Mouse (Mus musculus) ZHBTc4 (cell line): Measurements from ENCODE around the gene Sh3bgrl2.

Source experiments
- DNase-seq: peaks from one replicate; pipeline ENCODE4 v3.0.0-alpha.2; 2011; ENCODE audit warnings: low read depth, low spot score

Gene Sh3bgrl2

GRCm38 (mm10) chr9:83628669-83629612, 80.8 kb downstream of the Sh3bgrl2 start:
- DNase-seq = peak; percentile 46

GRCm38 (mm10) chr9:83630341-83630740, 82.2 kb downstream of the Sh3bgrl2 start:
- DNase-seq = no peak

- DNase-seq = no peak
Observed at GRCm38 (mm10) chr9:83631920-83632319, 83.8 kb downstream of the Sh3bgrl2 start.

GRCm38 (mm10) chr9:83634703-83635102, 86.6 kb downstream of the Sh3bgrl2 start:
- no peak for DNase-seq

- no peak for DNase-seq
Observed at GRCm38 (mm10) chr9:83635997-83636396, 87.9 kb downstream of the Sh3bgrl2 start.

GRCm38 (mm10) chr9:83643139-83643538, 95.0 kb downstream of the Sh3bgrl2 start:
- no peak for DNase-seq

DNA sequence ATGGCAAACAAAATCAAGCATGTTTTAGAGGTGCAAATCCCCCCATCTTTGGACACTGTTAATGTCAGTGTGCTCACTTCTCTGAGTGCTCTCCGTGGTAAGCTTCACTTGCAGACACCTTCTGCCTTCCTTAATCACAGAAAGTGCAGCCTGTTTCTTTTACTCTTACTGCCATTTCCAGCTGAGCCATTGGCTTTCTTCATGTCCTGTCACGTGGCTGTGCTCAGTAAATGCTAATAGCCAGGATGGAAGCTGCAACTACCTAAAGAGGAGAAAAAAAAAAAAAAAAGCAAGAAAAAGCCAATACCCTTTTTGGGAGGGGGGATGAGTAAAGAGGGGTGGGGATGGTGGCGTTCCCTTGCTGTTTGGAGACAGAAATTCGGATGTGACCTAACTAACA, 95.7 kb downstream of the Sh3bgrl2 start:
- DNase-seq = no peak

- no peak for DNase-seq
Observed at GRCm38 (mm10) chr9:83646215-83646614, 98.1 kb downstream of the Sh3bgrl2 start.

DNA sequence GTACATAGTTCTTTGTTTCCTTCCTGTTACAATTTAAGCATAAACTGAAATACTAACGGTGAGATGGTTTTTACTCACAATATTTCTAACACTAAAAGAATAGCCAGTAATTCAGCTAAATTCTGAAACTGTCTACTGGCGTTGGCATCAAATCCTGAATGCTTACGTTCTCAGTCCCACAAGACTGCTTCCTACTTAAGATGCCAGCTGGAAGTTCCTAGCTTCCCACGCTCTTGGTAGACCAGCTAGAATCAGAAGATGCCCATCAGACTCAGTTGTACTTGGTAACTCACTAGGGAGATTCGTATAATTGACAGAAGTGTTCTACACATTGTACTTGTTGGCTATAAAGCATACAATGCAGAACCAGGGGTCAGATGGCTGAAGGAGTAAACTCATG, 98.6 kb downstream of the Sh3bgrl2 start:
- DNase-seq = no peak

GRCm38 (mm10) chr9:83647919-83648705, 100.0 kb downstream of the Sh3bgrl2 start:
- DNase-seq = no peak

DNA sequence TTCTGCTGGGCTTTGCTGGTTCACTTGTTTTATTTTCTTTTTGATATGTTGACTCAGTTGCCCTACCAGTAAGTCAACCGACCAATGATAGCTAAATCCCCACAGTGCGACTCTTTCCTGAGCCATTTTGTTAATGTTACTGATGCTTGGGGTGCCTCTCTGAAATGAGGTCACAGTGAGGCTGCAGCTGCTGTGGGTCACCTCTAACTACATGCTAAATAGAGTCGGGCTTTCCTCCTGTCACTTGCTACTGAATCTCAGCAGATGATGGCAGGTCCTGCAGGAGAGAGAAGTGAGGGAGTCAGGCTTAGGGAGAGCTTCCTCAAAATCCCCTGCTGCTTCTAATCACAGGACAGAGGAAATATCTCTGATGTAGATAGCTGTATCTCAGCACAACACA, 100.6 kb downstream of the Sh3bgrl2 start:
- no peak for DNase-seq

DNA sequence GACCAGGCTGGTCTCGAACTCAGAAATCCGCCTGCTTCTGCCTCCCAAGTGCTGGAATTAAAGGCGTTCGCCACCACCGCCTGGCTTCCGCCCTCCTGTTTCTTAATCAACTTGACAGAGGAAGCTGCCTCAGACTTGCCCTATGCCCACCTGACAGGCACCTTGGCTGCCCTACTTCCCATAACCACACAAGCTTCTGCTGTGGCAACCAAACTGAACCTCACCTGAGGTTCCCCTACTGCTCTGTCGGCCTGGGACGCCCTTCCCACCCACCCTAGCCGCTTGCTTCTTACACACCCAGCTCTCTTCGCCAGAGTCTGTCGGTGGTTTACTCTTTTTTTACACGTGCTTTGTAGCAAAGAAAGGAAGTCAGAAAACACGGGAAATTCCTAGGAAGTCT, 103.9 kb downstream of the Sh3bgrl2 start:
- peak; percentile 55 for DNase-seq

DNA sequence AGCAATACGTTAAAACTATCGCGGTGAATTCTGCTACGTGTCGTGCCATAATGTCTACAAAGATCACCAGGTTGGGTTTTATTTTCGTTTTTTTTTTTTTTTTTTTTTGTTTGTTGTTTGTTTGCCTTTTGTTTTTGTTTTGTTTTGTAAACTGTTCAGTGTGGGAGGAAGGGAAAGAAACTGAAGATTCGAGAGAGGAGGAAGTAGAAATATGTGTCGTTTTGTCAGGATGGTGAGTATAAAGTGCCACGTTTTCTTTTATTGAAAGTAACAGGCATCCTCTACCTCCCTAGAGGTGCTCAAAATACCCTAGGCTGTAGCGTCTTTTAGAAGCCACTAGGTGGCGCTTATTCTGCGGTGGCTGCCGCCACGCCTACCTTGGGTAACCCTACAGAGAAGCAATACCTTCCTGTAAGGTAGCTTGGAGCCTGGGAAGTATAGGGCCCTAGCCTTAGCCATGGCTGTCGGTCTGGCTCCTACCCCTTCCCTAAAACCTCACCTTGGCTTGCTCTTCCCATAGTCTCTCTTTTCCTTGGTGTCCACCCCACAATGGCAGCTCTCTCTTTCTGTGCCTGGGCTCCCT, 104.6 kb downstream of the Sh3bgrl2 start:
- peak; percentile 81 for DNase-seq

DNA sequence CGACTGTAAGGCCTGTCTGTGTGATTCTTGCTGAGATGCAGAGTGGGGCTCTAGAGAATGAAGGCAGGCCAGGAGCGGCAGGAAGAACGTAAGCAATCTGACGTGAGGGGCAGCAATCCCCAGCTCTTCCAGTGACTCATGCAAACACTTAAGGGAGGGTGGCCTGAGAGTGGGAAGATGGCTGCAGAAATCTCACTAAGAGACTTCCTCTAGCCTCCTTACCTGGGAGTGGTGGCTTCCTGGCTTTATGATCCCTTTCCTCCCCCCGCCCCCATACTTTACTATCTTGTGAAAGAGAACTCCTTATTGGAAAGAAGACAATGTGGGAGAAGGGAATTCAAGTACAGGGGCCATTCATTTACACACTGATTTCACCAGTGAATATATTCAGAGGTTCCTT, 106.5 kb downstream of the Sh3bgrl2 start:
- no peak for DNase-seq

- no peak for DNase-seq
Observed at GRCm38 (mm10) chr9:83656960-83657651, 109.0 kb downstream of the Sh3bgrl2 start.

DNA sequence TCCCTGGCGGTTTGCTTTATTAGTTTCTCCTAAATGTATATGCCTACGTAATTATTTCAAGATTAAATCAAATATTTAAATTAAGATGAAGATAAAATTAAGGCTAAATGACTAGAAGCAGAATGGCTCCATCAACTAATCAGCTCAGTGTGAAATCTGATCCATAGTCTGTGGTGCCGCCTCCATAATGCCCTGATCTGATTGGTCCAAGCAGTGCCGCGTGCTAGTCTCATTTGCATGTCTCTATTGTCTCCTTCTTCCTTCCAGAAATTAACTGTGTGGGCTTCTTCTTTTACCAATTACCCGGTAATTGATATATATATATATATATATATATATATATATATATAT, 109.5 kb downstream of the Sh3bgrl2 start:
- DNase-seq = no peak

- DNase-seq = no peak
Observed at GRCm38 (mm10) chr9:83659081-83659480, 111.0 kb downstream of the Sh3bgrl2 start.

- no peak for DNase-seq
Observed at GRCm38 (mm10) chr9:83661811-83662210, 113.7 kb downstream of the Sh3bgrl2 start.

DNA sequence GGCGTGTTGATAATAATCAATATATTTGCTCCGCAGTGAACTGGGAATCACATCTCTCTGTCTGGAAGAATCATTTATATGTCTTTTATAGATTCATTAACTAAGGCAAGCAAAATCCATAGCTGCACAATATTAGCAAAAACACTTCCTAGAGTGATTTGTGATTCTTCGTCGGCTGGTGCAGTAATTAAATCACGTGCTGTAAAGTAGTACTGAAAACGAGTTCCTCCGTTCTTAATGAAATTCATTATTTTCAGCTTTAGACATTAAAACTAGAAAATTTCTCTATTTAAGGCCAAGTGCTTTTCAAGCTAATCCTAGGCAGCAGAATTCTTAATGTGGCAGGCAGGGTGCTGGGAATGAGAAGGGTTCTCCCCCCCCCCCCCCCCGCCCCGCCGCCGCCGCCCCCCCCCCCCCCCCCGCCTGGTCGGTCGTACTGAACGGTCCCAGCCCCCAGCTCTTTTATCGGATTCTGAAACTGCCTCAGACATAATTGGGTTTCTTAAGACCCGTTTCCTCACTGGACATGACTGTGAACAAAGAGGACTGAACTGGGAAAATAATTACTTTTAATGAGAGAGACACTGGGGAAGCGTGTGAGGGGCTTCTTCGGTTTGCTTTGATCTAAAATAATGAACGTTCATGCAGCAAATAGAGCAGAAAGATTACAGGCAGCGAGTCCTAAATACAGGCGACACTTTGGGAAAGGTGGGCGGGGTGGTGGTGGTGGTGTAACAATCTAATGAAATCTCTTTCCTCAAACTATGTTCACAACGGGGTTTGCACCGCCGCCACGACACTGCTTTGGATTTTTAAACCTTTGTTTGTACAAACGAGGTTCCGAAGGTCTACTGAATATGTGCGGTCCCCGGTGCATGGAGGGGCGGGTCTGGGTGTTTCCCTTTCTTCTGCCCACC, 116.1 kb downstream of the Sh3bgrl2 start:
- no peak for DNase-seq

- no peak for DNase-seq
Observed at GRCm38 (mm10) chr9:83664951-83665350, 116.8 kb downstream of the Sh3bgrl2 start.

- no peak for DNase-seq
Observed at GRCm38 (mm10) chr9:83667031-83667430, 118.9 kb downstream of the Sh3bgrl2 start.
